Mouse (Mus musculus) liver, embryonic 11.5 days (tissue): ENCODE results near the gene Ncoa4. TPM values are rescaled to one million over a fixed set of nuclear protein-coding genes. Genes with fewer than 3 reads are reported as not detected.
"Not testable (repeated sequence)": the region's sequence is repeated elsewhere in the genome, so short reads cannot be mapped to it uniquely, and the experiment has no call there.

ENCODE experiments used
- ATAC-seq: fragments of 200-750 bp; cut with Nextera tagmentation; replicated peaks from 2 replicates; pipeline ENCODE4 v1.8.0; 2017; ENCODE audit warnings: moderate number of reproducible peaks, mild to moderate bottlenecking, moderate TSS enrichment, moderate library complexity; ENCODE audit not compliant: low FRiP score
- DNase-seq: peaks from one replicate; pipeline ENCODE4 v3.0.0-alpha.2; 2017; ENCODE audit warnings: low spot score
- H3K27ac ChIP-seq: fragments of 300-500 bp; sonication (generic); 2 replicates; pipeline ENCODE4 v1.5.1; 2014; ENCODE audit warnings: mild to moderate bottlenecking, low read depth, low read length, control low read depth
- H3K27me3 ChIP-seq: fragments of 300-500 bp; sonication (generic); replicated peaks from 2 replicates; pipeline ENCODE4 v1.6.1; 2014; ENCODE audit warnings: low read length, mixed read lengths; ENCODE audit not compliant: control insufficient read depth, insufficient read depth
- H3K36me3 ChIP-seq: fragments of 300-500 bp; sonication (generic); 2 replicates; pipeline ENCODE4 v1.6.1; 2014; ENCODE audit warnings: mild to moderate bottlenecking, low read length, moderate library complexity, mixed read lengths; ENCODE audit not compliant: control insufficient read depth, insufficient read depth
- H3K4me1 ChIP-seq: fragments of 300-500 bp; sonication (generic); replicated peaks from 2 replicates; pipeline ENCODE4 v1.6.1; 2014; ENCODE audit warnings: low read length, mixed read lengths; ENCODE audit not compliant: control insufficient read depth, insufficient read depth
- H3K4me2 ChIP-seq: fragments of 300-500 bp; sonication (generic); 2 replicates; pipeline ENCODE4 v1.6.1; 2014; ENCODE audit warnings: mild to moderate bottlenecking, control low read depth, moderate library complexity
- H3K4me3 ChIP-seq: fragments of 300-500 bp; sonication (generic); 2 replicates; pipeline ENCODE4 v1.5.1; 2014; ENCODE audit warnings: low read depth, low read length, control low read depth
- H3K9ac ChIP-seq: fragments of 300-500 bp; sonication (generic); 2 replicates; pipeline ENCODE4 v1.6.1; 2014; ENCODE audit warnings: low read depth, low read length, control low read depth
- H3K9me3 ChIP-seq: fragments of 300-500 bp; sonication (generic); 2 replicates; pipeline ENCODE4 v1.6.1; 2016; ENCODE audit warnings: low read length, inconsistent platforms, mixed read lengths; ENCODE audit not compliant: control insufficient read depth
- WGBS: fragments of 180-500 bp; shearing (Covaris S2); extraction: QIAGEN DNeasy Blood & Tissue Kit; methylation state at CpG from one replicate; pipeline ENCODE4 v1.1.7; 2014; 5-methylcytosine and 5-hydroxymethylcytosine counted together
- polyA plus RNA-seq: library from polyadenylated mRNA; unstranded; fragments of >200 nt; fragmentation: Nextera tagmentation; extraction: Ambion mirVana; gene quantifications from 2 replicates; pipeline ENCODE4 v1.2.1, GENCODE M21; 2014

The Ncoa4 gene
- polyA plus RNA-seq, 1 experiment from 2014 or later: 172 TPM

GRCm38 (mm10) chr14:32193557-32193956, 33.9 kb downstream of the Ncoa4 start:
- not testable (repeated sequence) for H3K4me2 ChIP-seq, H3K27ac ChIP-seq, H3K4me3 ChIP-seq, DNase-seq, H3K9ac ChIP-seq, H3K9me3 ChIP-seq, ATAC-seq, H3K27me3 ChIP-seq, H3K4me1 ChIP-seq
- 78% methylated on average over 5 of the region's 5 CpGs for WGBS
- peaks cover 39% of the 10 kb centered on the region for H3K36me3 ChIP-seq

- under 1% methylated on average over 26 of the region's 26 CpGs for WGBS
- H3K4me2 ChIP-seq: peak overlapping the region; percentile 90
- peaks cover 18% of the 10 kb centered on the region for H3K4me1 ChIP-seq
- ATAC-seq: peak; percentile 18; the same call in 1 of the 2 replicates
- peak overlapping the region; percentile 99 for H3K4me3 ChIP-seq
- peak; percentile 57 for DNase-seq
- no peaks in the 10 kb centered on the region for H3K27me3 ChIP-seq
- H3K9ac ChIP-seq: peak overlapping the region; percentile 76
- H3K36me3 ChIP-seq: peaks cover 23% of the 10 kb centered on the region
- no peaks in the 10 kb centered on the region for H3K9me3 ChIP-seq
- H3K27ac ChIP-seq: no peak overlapping the region
Observed at GRCm38 (mm10) chr14:32201354-32201753, 41.7 kb downstream of the Ncoa4 start.

- under 1% methylated on average over 77 of the region's 77 CpGs for WGBS
- H3K4me2 ChIP-seq: peak within 1 kb of the TSS; percentile 90
- H3K9me3 ChIP-seq: no peaks in the 10 kb centered on the region
Observed at GRCm38 (mm10) chr14:32201791-32202451, 42.3 kb downstream of the Ncoa4 start, which contains the start of the genes Timm23 and Parg. TSS of gene Timm23 (minus strand) at chr14:32201898. TSS of gene Parg (plus strand) at chr14:32201949.

GRCm38 (mm10) chr14:32226601-32227000, 66.9 kb downstream of the Ncoa4 start:
- Histone ChIP-seq H3K27ac (no peak overlapping the region), H3K4me2 (no peak overlapping the region), H3K9ac (no peak overlapping the region), H3K36me3 (no peaks in the 10 kb centered on the region; the same call in 1 of the 2 replicates), H3K4me3 (no peak overlapping the region), H3K9me3 (no peaks in the 10 kb centered on the region), H3K27me3 (no peaks in the 10 kb centered on the region), H3K4me1 (no peaks in the 10 kb centered on the region; the same call in 1 of the 2 replicates)
- no peak for ATAC-seq
- DNase-seq: no peak

More at GRCm38 (mm10) chr14:32201791-32202451, 42.3 kb downstream of the Ncoa4 start, which contains the start of the genes Timm23 and Parg:
- no peaks in the 10 kb centered on the region for H3K27me3 ChIP-seq
- DNase-seq (peak; percentile 84), ATAC-seq (peak; percentile 92)
- peak within 1 kb of the TSS; percentile 96 for H3K9ac ChIP-seq
- peak within 1 kb of the TSS; percentile 99 for H3K4me3 ChIP-seq
- peaks cover 18% of the 10 kb centered on the region for H3K4me1 ChIP-seq
- H3K27ac ChIP-seq: peak within 1 kb of the TSS; percentile 58; the same call in 1 of the 2 replicates
- peaks cover 21% of the 10 kb centered on the region for H3K36me3 ChIP-seq

- no peak for DNase-seq
- H3K4me1 ChIP-seq: no peaks in the 10 kb centered on the region; the same call in 1 of the 2 replicates
- H3K27ac ChIP-seq: no peak overlapping the region
- H3K4me2 ChIP-seq: no peak overlapping the region
- H3K36me3 ChIP-seq: no peaks in the 10 kb centered on the region; the same call in 1 of the 2 replicates
- no peak overlapping the region for H3K4me3 ChIP-seq
- no peak overlapping the region for H3K9ac ChIP-seq
- no peaks in the 10 kb centered on the region for H3K9me3 ChIP-seq
- no peak for ATAC-seq
- under 1% methylated on average over 2 of the region's 2 CpGs for WGBS
- no peaks in the 10 kb centered on the region for H3K27me3 ChIP-seq
Observed at GRCm38 (mm10) chr14:32228996-32229395, 69.3 kb downstream of the Ncoa4 start.

Other genes starting within 250 kb of the Ncoa4 start
- gene Galnt15, start 130.9 kb upstream of the Ncoa4 start, polyA plus RNA-seq: not detected in 2 replicates
- gene Oxnad1, start 74.5 kb upstream of the Ncoa4 start, polyA plus RNA-seq: 27.2 and 32.9 TPM in 2 replicates
- gene Dph3, start 74.1 kb upstream of the Ncoa4 start, polyA plus RNA-seq: 130 and 141 TPM in 2 replicates
- gene Msmb, start 17.8 kb upstream of the Ncoa4 start, polyA plus RNA-seq: 0.38 TPM in 1 of 2 replicates, not detected in the other
- 425 and 431 TPM in 2 replicates for gene Timm23, start 42.0 kb downstream of the Ncoa4 start, polyA plus RNA-seq
- 37.2 and 41.3 TPM in 2 replicates for gene Parg, start 42.1 kb downstream of the Ncoa4 start, polyA plus RNA-seq
- 6.1 and 7.2 TPM in 2 replicates for gene Ogdhl, start 162.2 kb downstream of the Ncoa4 start, polyA plus RNA-seq
- not detected in 2 replicates for gene 1700024G13Rik, start 228.5 kb downstream of the Ncoa4 start, polyA plus RNA-seq